Mouse (Mus musculus) left cerebral cortex, postnatal 36 days (tissue): ENCODE measurements around the gene Stub1. TPM values are rescaled to one million over a fixed set of nuclear protein-coding genes. Genes with fewer than 3 reads are reported as not detected.
A peak's percentile ranks its signal among the peaks of the same experiment; 100 is the strongest.

Experiments used
- DNase-seq, 2 experiments: peaks; one replicate each; pipeline ENCODE4 v3.0.0; 2021 to 2022; ENCODE audit warnings: low spot score in 2 of 2, mixed read lengths in 1 of 2
- intact Hi-C: fragments of 180-260 bp; cut with DNase I; formaldehyde crosslinking; loops from one replicate; pipeline ENCODE4 v1.15.1; 2025
- total RNA-seq, 2 experiments: library from RNA; stranded (reverse); gene quantifications; 2 replicates each; pipeline ENCODE4 v1.2.3; 2021

Stub1 gene
- total RNA-seq, 2 experiments from 2014 or later = 171 to 188 TPM

- intact Hi-C loops = no loop called here
- no peak for DNase-seq
Measured at GRCm38 (mm10) chr17:25839455-25840235, 6.4 kb upstream of the Stub1 start.

- intact Hi-C loops = no loop called here
- no peak for DNase-seq
Measured at GRCm38 (mm10) chr17:25838904-25839303, 5.7 kb upstream of the Stub1 start.

- intact Hi-C loops = no loop called here
- no peak for DNase-seq
Measured at GRCm38 (mm10) chr17:25837533-25837932, 4.3 kb upstream of the Stub1 start.

GRCm38 (mm10) chr17:25837076-25837410, 3.8 kb upstream of the Stub1 start, which contains the start of gene Rhbdl1:
Rhbdl1 (minus strand) TSS chr17:25837295.
- DNase-seq = peak; percentile 86 to 87
- intact Hi-C loops = no loop called here

- no peak for DNase-seq
- intact Hi-C loops = no loop called here
Measured at GRCm38 (mm10) chr17:25836397-25837075, 3.3 kb upstream of the Stub1 start.

- intact Hi-C loops = no loop called here
- no peak for DNase-seq
Measured at GRCm38 (mm10) chr17:25835816-25836215, 2.6 kb upstream of the Stub1 start.

- DNase-seq = no peak
- intact Hi-C loops = no loop called here
Measured at GRCm38 (mm10) chr17:25835301-25835700, 2.1 kb upstream of the Stub1 start.

GRCm38 (mm10) chr17:25834595-25835222, 1.5 kb upstream of the Stub1 start:
- intact Hi-C loops = no loop called here
- no peak for DNase-seq

GRCm38 (mm10) chr17:25833961-25834594, 874 bp upstream of the Stub1 start:
- intact Hi-C loops = no loop called here
- no peak for DNase-seq

- DNase-seq = peak; percentile 98
- intact Hi-C loops = no loop called here
Measured at GRCm38 (mm10) chr17:25832436-25833290, 541 bp downstream of the Stub1 start.

- DNase-seq = no peak
- intact Hi-C loops = no loop called here
Measured at GRCm38 (mm10) chr17:25831451-25832281, 1.5 kb downstream of the Stub1 start.

- no peak for DNase-seq
- intact Hi-C loops = no loop called here
Measured at GRCm38 (mm10) chr17:25830806-25831431, 2.3 kb downstream of the Stub1 start.

- intact Hi-C loops = no loop called here
- DNase-seq = no peak
Measured at GRCm38 (mm10) chr17:25830200-25830753, 2.9 kb downstream of the Stub1 start.

GRCm38 (mm10) chr17:25829558-25830017, 3.6 kb downstream of the Stub1 start:
- DNase-seq = no peak

GRCm38 (mm10) chr17:25828712-25829557, 4.3 kb downstream of the Stub1 start, which contains the start of gene Jmjd8:
Jmjd8 (plus strand) TSS chr17:25828867.
- peak; percentile 87 for DNase-seq
- intact Hi-C loops = no loop called here

More at GRCm38 (mm10) chr17:25829558-25830017, 3.6 kb downstream of the Stub1 start:
- intact Hi-C loops = no loop called here

- DNase-seq = no peak
- intact Hi-C loops = no loop called here
Measured at GRCm38 (mm10) chr17:25828223-25828594, 5.0 kb downstream of the Stub1 start.
